Mouse (Mus musculus) thymus, adult 2 months (tissue): Measurements from ENCODE around the gene Nags.

ENCODE experiments used
- CTCF ChIP-seq: fragments of 200-500 bp; IDR thresholded peaks from 2 replicates; pipeline ENCODE4 v1.5.1; 2012; ENCODE audit warnings: mild to moderate bottlenecking, control low read depth, low read length, moderate library complexity, borderline replicate concordance; ENCODE audit not compliant: control insufficient read depth, poor library complexity, insufficient read depth; ENCODE audit errors: extremely low read depth
- POLR2A ChIP-seq: fragments of 200-500 bp; IDR thresholded peaks from 2 replicates; pipeline ENCODE4 v1.6.1; 2012; ENCODE audit warnings: mild to moderate bottlenecking, low read length, control low read depth, moderate library complexity; ENCODE audit not compliant: control insufficient read depth, poor library complexity, insufficient read depth; ENCODE audit errors: extremely low read depth

DNA sequence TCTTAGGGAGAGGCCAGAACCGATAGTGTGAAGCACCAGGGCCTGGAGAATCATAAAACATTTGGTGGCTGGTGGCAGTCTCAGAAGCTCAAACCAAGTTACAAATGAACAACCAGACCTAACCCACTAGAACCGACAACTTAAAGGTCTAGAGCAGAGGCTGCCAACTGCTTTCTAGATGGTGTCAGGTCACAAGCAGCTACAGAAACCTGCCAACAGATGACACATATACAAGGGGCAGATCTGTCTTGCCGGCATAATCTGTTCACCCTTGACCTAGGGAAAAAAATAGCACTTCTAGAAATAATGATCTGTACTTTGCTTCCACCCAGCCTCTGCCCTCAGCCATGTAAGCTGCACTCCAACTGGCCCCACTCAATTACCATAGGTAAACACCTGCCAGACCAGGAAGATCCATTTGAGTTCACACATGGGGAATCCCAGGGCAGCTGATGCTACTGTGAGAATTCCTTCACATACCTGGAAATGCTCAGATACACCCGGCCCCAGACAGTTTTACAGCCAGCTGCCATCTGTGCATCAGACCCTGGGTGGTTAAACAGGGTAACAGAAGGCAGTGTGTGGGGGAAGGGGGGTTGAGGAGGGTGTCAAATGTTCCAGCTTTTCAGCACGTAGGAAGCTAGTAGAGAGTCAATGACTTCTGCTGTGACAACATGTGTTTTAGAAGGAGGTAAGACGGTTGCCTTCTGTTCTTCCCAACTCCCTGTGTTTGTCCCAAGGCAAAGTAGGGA is 20.8 kb downstream of the Nags start:
- TF ChIP-seq CTCF (no peak), POLR2A (no peak)
